Mouse (Mus musculus) c-Kit-positive CD71-positive TER-119-negative erythroid progenitor cells, embryonic 14.5 days (primary cell): ENCODE data around the gene Relb.
"Not testable (repeated sequence)": the region's sequence is repeated elsewhere in the genome, so short reads cannot be mapped to it uniquely, and the experiment has no call there.

Experiments
- DNase-seq: peaks from one replicate; pipeline ENCODE4 v3.0.0-alpha.2; 2013; ENCODE audit warnings: low read depth

The Relb gene

GRCm38 (mm10) chr7:19632275-19632674 is 3.0 kb upstream of the Relb start:
- DNase-seq = no peak

GRCm38 (mm10) chr7:19628536-19629360 is 490 bp downstream of the Relb start:
- DNase-seq = peak; percentile 93

GRCm38 (mm10) chr7:19628192-19628535 is 1.1 kb downstream of the Relb start:
- no peak for DNase-seq

GRCm38 (mm10) chr7:19627721-19628120 is 1.5 kb downstream of the Relb start:
- no peak for DNase-seq

GRCm38 (mm10) chr7:19623433-19623832 is 5.8 kb downstream of the Relb start:
- DNase-seq = no peak

GRCm38 (mm10) chr7:19622241-19622640 is 7.0 kb downstream of the Relb start:
- DNase-seq = no peak

- no peak for DNase-seq
These were observed 8.4 kb downstream of the Relb start for GRCm38 (mm10) chr7:19620811-19621210.

- DNase-seq = peak; percentile 88
These were observed 10.0 kb downstream of the Relb start for GRCm38 (mm10) chr7:19619004-19619801.

- no peak for DNase-seq
These were observed 14.1 kb downstream of the Relb start for GRCm38 (mm10) chr7:19615036-19615577.

- DNase-seq = no peak
These were observed 18.3 kb downstream of the Relb start for GRCm38 (mm10) chr7:19610969-19611368.

- DNase-seq = no peak
These were observed 19.5 kb downstream of the Relb start for GRCm38 (mm10) chr7:19609641-19610332.

GRCm38 (mm10) chr7:19607291-19607690 is 21.9 kb downstream of the Relb start:
- DNase-seq = no peak

- not testable (repeated sequence) for DNase-seq
These were observed 24.5 kb downstream of the Relb start for GRCm38 (mm10) chr7:19604606-19605214.

- DNase-seq = peak; percentile 94
These were observed 25.2 kb downstream of the Relb start, which contains the start of gene Clasrp for GRCm38 (mm10) chr7:19603849-19604605. Gene Clasrp, minus strand, starts transcription at chr7:19604486.

GRCm38 (mm10) chr7:19603055-19603454 is 26.2 kb downstream of the Relb start:
- DNase-seq = no peak

GRCm38 (mm10) chr7:19600562-19600961 is 28.7 kb downstream of the Relb start:
- no peak for DNase-seq

- DNase-seq = peak; percentile 49
These were observed 36.0 kb downstream of the Relb start for GRCm38 (mm10) chr7:19593061-19593730.

- peak; percentile 81 for DNase-seq
These were observed 39.3 kb downstream of the Relb start for GRCm38 (mm10) chr7:19589917-19590316.

- peak; percentile 76 for DNase-seq
These were observed 40.0 kb downstream of the Relb start for GRCm38 (mm10) chr7:19589207-19589606.

GRCm38 (mm10) chr7:19586269-19586668 is 43.0 kb downstream of the Relb start:
- DNase-seq = no peak
